Mouse (Mus musculus) neural tube, embryonic 13.5 days (tissue): ENCODE measurements around the gene A4galt. TPM values are rescaled to one million over a fixed set of nuclear protein-coding genes. Genes with fewer than 3 reads are reported as not detected.

Source experiments
- ATAC-seq: fragments of 200-750 bp; cut with Nextera tagmentation; 2 replicates; pipeline ENCODE4 v1.8.0; 2017; ENCODE audit warnings: low read depth, mild to moderate bottlenecking, moderate TSS enrichment, moderate library complexity
- H3K27ac ChIP-seq: fragments of 300-500 bp; sonication (generic); replicated peaks from 2 replicates; pipeline ENCODE4 v1.5.1; 2015; ENCODE audit warnings: moderate library complexity, mild to moderate bottlenecking, inconsistent platforms
- H3K27me3 ChIP-seq: fragments of 300-500 bp; sonication (generic); 2 replicates; pipeline ENCODE4 v1.6.1; 2015; ENCODE audit warnings: mild to moderate bottlenecking, inconsistent platforms
- H3K36me3 ChIP-seq: fragments of 300-500 bp; sonication (generic); 2 replicates; pipeline ENCODE4 v1.6.1; 2015; ENCODE audit warnings: mild to moderate bottlenecking, inconsistent platforms
- H3K4me1 ChIP-seq: fragments of 300-500 bp; sonication (generic); replicated peaks from 2 replicates; pipeline ENCODE4 v1.6.1; 2015; ENCODE audit warnings: inconsistent platforms
- H3K4me2 ChIP-seq: fragments of 300-500 bp; sonication (generic); 2 replicates; pipeline ENCODE4 v1.6.1; 2015; ENCODE audit warnings: inconsistent platforms, mild to moderate bottlenecking, moderate library complexity
- H3K4me3 ChIP-seq: fragments of 300-500 bp; sonication (generic); 2 replicates; pipeline ENCODE4 v1.5.1; 2015; ENCODE audit warnings: mild to moderate bottlenecking, inconsistent platforms
- H3K9ac ChIP-seq: fragments of 300-500 bp; sonication (generic); 2 replicates; pipeline ENCODE4 v1.6.1; 2015; ENCODE audit warnings: moderate library complexity, mild to moderate bottlenecking, inconsistent platforms
- H3K9me3 ChIP-seq: fragments of 300-500 bp; sonication (generic); 2 replicates; pipeline ENCODE4 v1.6.1; 2016; ENCODE audit warnings: inconsistent platforms
- WGBS: fragments of 180-500 bp; shearing (Covaris S2); methylation state at CpG from one replicate; pipeline ENCODE4 v1.1.7; 2015; 5-methylcytosine and 5-hydroxymethylcytosine counted together
- polyA plus RNA-seq: library from polyadenylated mRNA; unstranded; fragments of >200 nt; fragmentation: Nextera tagmentation; extraction: Ambion mirVana; gene quantifications from 2 replicates; pipeline ENCODE4 v1.2.1, GENCODE M21; 2015

The A4galt gene
- 2.5 and 3.5 TPM in 2 replicates for polyA plus RNA-seq

- no peaks in the 10 kb centered on the region for H3K9me3 ChIP-seq
- WGBS, result 1% methylated on average over 62 of the region's 66 CpGs
Measured at GRCm38 (mm10) chr15:83251176-83252004, at the start of gene A4galt. Gene A4galt (minus strand): TSS chr15:83251774.

GRCm38 (mm10) chr15:83299916-83300582 lies 48.5 kb upstream of the A4galt start:
- Histone ChIP-seq H3K36me3 (peaks cover 58% of the 10 kb centered on the region), H3K4me2 (no peak overlapping the region), H3K4me1 (0 out of 2 replicates have a peak, but pooled peaks cover 3% of the 10 kb centered on the region), H3K4me3 (no peak overlapping the region), H3K9me3 (no peaks in the 10 kb centered on the region), H3K9ac (no peak overlapping the region), H3K27ac (no peak overlapping the region), H3K27me3 (no peaks in the 10 kb centered on the region)
- 58% methylated on average over 10 of the region's 10 CpGs for WGBS
- ATAC-seq, result no peak

More at GRCm38 (mm10) chr15:83251176-83252004, at the start of gene A4galt:
- peak within 1 kb of the TSS; percentile 78 for H3K4me2 ChIP-seq
- H3K4me1 ChIP-seq, result peaks cover 13% of the 10 kb centered on the region
- H3K4me3 ChIP-seq, result peak within 1 kb of the TSS; percentile 45
- no peaks in the 10 kb centered on the region for H3K36me3 ChIP-seq
- ATAC-seq, result no peak
- no peak within 1 kb of the TSS for H3K27ac ChIP-seq
- peak within 1 kb of the TSS; percentile 62 for H3K9ac ChIP-seq
- peaks cover 53% of the 10 kb centered on the region for H3K27me3 ChIP-seq

GRCm38 (mm10) chr15:83299450-83299849 lies 47.9 kb upstream of the A4galt start:
- no peak overlapping the region for H3K9ac ChIP-seq
- no peak overlapping the region for H3K4me3 ChIP-seq
- no peaks in the 10 kb centered on the region for H3K9me3 ChIP-seq
- H3K4me2 ChIP-seq, result no peak overlapping the region
- ATAC-seq, result no peak
- WGBS, result 95% methylated on average over 7 of the region's 7 CpGs
- no peak overlapping the region for H3K27ac ChIP-seq
- H3K36me3 ChIP-seq, result peaks cover 52% of the 10 kb centered on the region
- 0 out of 2 replicates have a peak, but pooled peaks cover 3% of the 10 kb centered on the region for H3K4me1 ChIP-seq
- H3K27me3 ChIP-seq, result no peaks in the 10 kb centered on the region

DNA sequence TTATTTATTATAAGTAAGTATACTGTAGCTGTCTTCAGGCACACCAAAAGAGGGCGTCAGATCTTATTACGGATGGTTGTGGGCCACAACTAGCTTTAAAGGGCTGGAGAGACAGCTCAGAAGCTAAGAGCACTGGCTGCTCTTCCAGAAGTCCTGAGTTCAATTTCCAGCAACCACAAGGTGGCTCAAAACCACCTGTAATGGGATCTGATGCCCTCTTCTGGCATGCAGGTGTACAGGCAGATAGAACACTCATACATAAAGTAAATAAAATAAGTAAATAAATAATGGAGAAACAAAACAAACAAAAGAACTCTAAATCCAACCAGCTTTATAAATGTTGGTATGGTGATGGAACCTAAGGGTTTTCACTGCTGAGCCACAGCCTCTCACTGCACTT lies 47.2 kb upstream of the A4galt start:
- ATAC-seq, result no peak
- peaks cover 46% of the 10 kb centered on the region for H3K36me3 ChIP-seq
- no peaks in the 10 kb centered on the region for H3K27me3 ChIP-seq
- H3K27ac ChIP-seq, result no peak overlapping the region
- WGBS, result 83% methylated on average over 2 of the region's 2 CpGs
- no peak overlapping the region for H3K4me3 ChIP-seq
- no peak overlapping the region for H3K4me2 ChIP-seq
- H3K9ac ChIP-seq, result no peak overlapping the region
- no peaks in the 10 kb centered on the region for H3K9me3 ChIP-seq
- 0 out of 2 replicates have a peak, but pooled peaks cover 3% of the 10 kb centered on the region for H3K4me1 ChIP-seq

DNA sequence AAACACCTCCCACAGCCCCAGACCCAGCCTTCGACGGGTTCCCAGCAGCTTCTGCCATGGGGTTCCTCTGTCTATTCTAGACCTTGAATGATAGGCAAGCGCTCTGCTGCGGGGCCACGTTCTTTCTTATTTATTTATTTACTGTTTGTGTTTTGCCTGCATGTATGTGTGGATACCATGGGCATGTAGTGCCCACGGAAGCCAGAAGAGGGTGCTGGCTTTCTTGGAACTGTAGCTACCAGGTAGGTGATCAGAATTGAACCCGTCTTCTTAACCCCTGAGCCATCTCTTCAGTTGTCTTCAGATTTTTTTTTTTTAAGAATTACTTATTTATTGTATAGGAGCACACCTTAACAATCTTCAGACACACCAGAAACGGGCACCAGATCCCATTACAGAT lies 46.7 kb upstream of the A4galt start:
- H3K9ac ChIP-seq, result no peak overlapping the region
- H3K4me2 ChIP-seq, result no peak overlapping the region
- H3K36me3 ChIP-seq, result peaks cover 41% of the 10 kb centered on the region
- no peak for ATAC-seq
- H3K27me3 ChIP-seq, result no peaks in the 10 kb centered on the region
- H3K4me1 ChIP-seq, result 0 out of 2 replicates have a peak, but pooled peaks cover 3% of the 10 kb centered on the region
- no peaks in the 10 kb centered on the region for H3K9me3 ChIP-seq
- WGBS, result 82% methylated on average over 8 of the region's 8 CpGs
- no peak overlapping the region for H3K27ac ChIP-seq
- H3K4me3 ChIP-seq, result no peak overlapping the region

GRCm38 (mm10) chr15:83296771-83297311 lies 45.3 kb upstream of the A4galt start:
- Histone ChIP-seq H3K9ac (no peak overlapping the region), H3K4me2 (no peak overlapping the region), H3K36me3 (peaks cover 31% of the 10 kb centered on the region), H3K27me3 (no peaks in the 10 kb centered on the region), H3K4me1 (0 out of 2 replicates have a peak, but pooled peaks cover 3% of the 10 kb centered on the region), H3K9me3 (no peaks in the 10 kb centered on the region), H3K4me3 (no peak overlapping the region), H3K27ac (no peak overlapping the region)
- peak; percentile 49; the same call in 1 of the 2 replicates for ATAC-seq
- WGBS, result 67% methylated on average over 6 of the region's 8 CpGs

DNA sequence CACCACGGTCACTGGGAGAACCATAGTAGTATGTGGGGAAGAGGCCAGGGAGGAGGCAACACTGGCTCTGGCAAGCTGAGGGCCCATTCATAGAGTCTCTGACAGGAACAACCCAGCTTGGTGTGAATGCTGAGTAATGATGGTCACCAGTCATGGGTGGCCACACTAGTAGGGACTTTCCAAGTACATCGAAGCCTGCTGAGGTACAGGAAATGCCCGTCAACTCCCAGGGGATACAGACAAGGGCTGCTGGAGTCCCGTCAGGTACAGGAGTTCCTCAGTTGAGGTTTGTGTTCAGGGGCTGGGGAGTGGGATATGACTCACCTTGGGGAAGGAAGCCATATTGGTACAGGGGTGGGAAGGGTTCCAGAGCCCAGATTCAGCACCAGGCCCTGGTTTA lies 44.5 kb upstream of the A4galt start:
- Histone ChIP-seq H3K27ac (no peak overlapping the region), H3K36me3 (peaks cover 27% of the 10 kb centered on the region), H3K27me3 (no peaks in the 10 kb centered on the region), H3K4me2 (no peak overlapping the region), H3K9me3 (no peaks in the 10 kb centered on the region), H3K4me1 (0 out of 2 replicates have a peak, but pooled peaks cover 3% of the 10 kb centered on the region), H3K9ac (no peak overlapping the region), H3K4me3 (no peak overlapping the region)
- WGBS, result 92% methylated on average over 4 of the region's 4 CpGs
- ATAC-seq, result no peak; the same call in 1 of the 2 replicates

DNA sequence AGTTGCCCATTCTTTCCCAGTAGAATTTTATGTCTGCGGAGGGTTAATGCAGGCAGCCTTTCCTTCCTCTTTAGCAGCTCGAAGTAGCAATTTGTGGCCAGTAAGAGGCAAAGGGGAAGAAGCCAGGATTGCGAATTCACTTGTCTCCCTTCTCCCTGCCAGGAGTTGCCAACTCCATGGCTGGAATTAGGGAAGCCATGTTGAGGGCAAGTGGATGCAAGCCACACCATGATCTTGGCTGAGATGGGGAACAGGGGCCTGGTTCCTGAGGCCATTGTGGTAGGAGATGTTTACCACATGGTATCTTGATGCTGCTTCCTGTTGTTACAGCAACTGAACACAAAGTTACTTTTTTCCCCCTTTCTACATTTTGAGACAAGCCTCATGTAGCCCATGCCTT lies 43.4 kb upstream of the A4galt start:
- no peak overlapping the region for H3K27ac ChIP-seq
- H3K36me3 ChIP-seq, result peaks cover 18% of the 10 kb centered on the region
- H3K9ac ChIP-seq, result no peak overlapping the region
- no peak for ATAC-seq
- no peaks in the 10 kb centered on the region for H3K27me3 ChIP-seq
- no peaks in the 10 kb centered on the region for H3K9me3 ChIP-seq
- WGBS, result 78% methylated on average over 3 of the region's 3 CpGs
- H3K4me2 ChIP-seq, result no peak overlapping the region
- H3K4me1 ChIP-seq, result 0 out of 2 replicates have a peak, but pooled peaks cover 3% of the 10 kb centered on the region
- H3K4me3 ChIP-seq, result no peak overlapping the region

GRCm38 (mm10) chr15:83293706-83294645 lies 42.4 kb upstream of the A4galt start:
- no peak for ATAC-seq
- Histone ChIP-seq H3K4me3 (no peak overlapping the region), H3K9me3 (no peaks in the 10 kb centered on the region), H3K4me2 (no peak overlapping the region), H3K27me3 (no peaks in the 10 kb centered on the region), H3K27ac (no peak overlapping the region), H3K4me1 (0 out of 2 replicates have a peak, but pooled peaks cover 3% of the 10 kb centered on the region), H3K36me3 (peaks cover 11% of the 10 kb centered on the region), H3K9ac (no peak overlapping the region)
- WGBS, result 90% methylated on average over 8 of the region's 8 CpGs

GRCm38 (mm10) chr15:83293144-83293543 lies 41.6 kb upstream of the A4galt start:
- Histone ChIP-seq H3K4me3 (no peak overlapping the region), H3K4me1 (0 out of 2 replicates have a peak, but pooled peaks cover 3% of the 10 kb centered on the region), H3K9me3 (no peaks in the 10 kb centered on the region), H3K9ac (no peak overlapping the region), H3K27me3 (no peaks in the 10 kb centered on the region), H3K36me3 (peaks cover 5% of the 10 kb centered on the region), H3K4me2 (no peak overlapping the region), H3K27ac (no peak overlapping the region)
- ATAC-seq, result no peak
- WGBS, result 79% methylated on average over 6 of the region's 6 CpGs
